Mouse (Mus musculus): ENCODE measurements around the gene Usp15. TPM values are rescaled to one million over a fixed set of nuclear protein-coding genes. Genes with fewer than 3 reads are reported as not detected.

The Usp15 gene
- polyA plus RNA-seq, 1 experiment from 2014 or later = 59.2 TPM

DNA sequence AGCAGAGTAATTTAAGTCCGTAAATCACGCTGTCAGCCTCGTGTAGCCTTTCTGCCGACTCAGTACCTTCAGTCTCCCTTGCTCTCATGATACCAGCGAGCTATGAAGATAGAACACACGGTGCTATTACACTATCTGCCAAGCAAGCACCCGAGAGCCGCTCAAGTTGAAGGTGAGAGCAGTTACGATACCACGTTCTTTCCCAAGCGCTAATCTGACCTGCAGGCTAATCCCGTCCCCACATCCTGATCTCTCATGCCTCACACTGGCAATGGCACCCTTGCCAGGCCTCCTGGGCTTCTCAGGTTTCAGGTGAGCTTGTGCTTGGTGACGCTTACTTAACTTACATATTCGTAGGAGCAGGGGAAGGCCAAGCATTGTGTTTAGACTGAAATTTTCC lies 79.9 kb downstream of the Usp15 start:
- no peaks in the 10 kb centered on the region for H3K9me3 ChIP-seq (replicated peaks; ENCODE audit: low read length)
- no peak overlapping the region for H3K27ac ChIP-seq
- ATAC-seq (replicated peaks; ENCODE audit: low FRiP score, low read depth) (no peak), DNase-seq (ENCODE audit: low spot score) (no peak)
- no peak overlapping the region for H3K4me2 ChIP-seq (ENCODE audit: low read length)
- no peak overlapping the region for H3K9ac ChIP-seq (ENCODE audit: low read depth, low read length)
- H3K4me3 ChIP-seq (replicated peaks; ENCODE audit: low read depth, low read length) = no peak overlapping the region
- H3K36me3 ChIP-seq (ENCODE audit: insufficient read depth, low read length) = peaks cover 56% of the 10 kb centered on the region
- WGBS = 67% methylated on average over 14 of the region's 14 CpGs
- H3K4me1 ChIP-seq (replicated peaks; ENCODE audit: insufficient read depth, low read length) = no peaks in the 10 kb centered on the region
- H3K27me3 ChIP-seq (ENCODE audit: insufficient read depth, low read length) = no peaks in the 10 kb centered on the region
- TF ChIP-seq CTCF (IDR thresholded peaks at IDR 0.05; ENCODE audit: low read depth) = no peak

DNA sequence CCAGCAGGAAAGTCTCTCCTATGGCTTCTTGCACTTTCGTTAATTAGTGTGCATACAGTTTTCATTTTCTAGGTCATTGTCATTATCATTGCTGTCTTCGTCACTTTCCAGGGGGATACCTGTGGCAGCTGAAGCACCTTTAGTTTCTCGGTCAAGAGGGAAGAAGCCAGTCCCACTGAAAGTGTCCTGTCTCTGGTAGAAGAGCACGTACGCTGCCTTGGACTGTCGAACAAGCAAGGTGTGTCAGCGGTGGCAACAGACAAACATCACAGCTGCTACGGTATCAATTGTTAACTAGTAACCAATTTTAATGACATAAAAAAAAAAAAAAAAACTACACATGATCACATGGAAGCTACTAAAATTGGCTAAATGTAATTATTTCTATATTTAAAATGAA lies 83.3 kb downstream of the Usp15 start:
- Histone ChIP-seq H3K9ac (ENCODE audit: low read depth, low read length) (no peak overlapping the region), H3K4me2 (ENCODE audit: low read length) (no peak overlapping the region), H3K27me3 (ENCODE audit: insufficient read depth, low read length) (no peaks in the 10 kb centered on the region), H3K4me3 (replicated peaks; ENCODE audit: low read depth, low read length) (no peak overlapping the region), H3K9me3 (replicated peaks; ENCODE audit: low read length) (no peaks in the 10 kb centered on the region), H3K4me1 (replicated peaks; ENCODE audit: insufficient read depth, low read length) (no peaks in the 10 kb centered on the region), H3K27ac (no peak overlapping the region), H3K36me3 (ENCODE audit: insufficient read depth, low read length) (peaks cover 40% of the 10 kb centered on the region)
- ATAC-seq (replicated peaks; ENCODE audit: low FRiP score, low read depth) (no peak), DNase-seq (ENCODE audit: low spot score) (no peak)
- WGBS = 92% methylated on average over 8 of the region's 8 CpGs
- no peak for TF ChIP-seq CTCF (IDR thresholded peaks at IDR 0.05; ENCODE audit: low read depth)

DNA sequence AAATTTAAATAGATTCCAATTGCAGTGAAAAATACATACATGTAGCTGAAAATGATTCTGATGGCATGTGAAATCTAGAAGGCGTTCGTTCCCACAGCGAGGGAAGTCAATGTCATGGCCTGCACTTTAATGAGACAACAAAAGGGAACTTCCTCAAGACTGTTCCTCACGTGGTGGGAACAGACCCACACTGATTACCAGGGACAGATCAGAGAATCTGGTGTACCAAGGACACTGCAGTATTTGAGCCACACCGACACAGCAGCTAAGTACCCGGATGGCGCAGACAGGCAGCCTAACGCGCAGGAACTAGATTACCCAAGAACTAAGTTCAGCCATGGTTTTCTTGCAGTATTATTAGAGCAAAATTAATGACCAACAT lies 84.0 kb downstream of the Usp15 start:
- no peak for ATAC-seq (replicated peaks; ENCODE audit: low FRiP score, low read depth)
- Histone ChIP-seq H3K27me3 (ENCODE audit: insufficient read depth, low read length) (no peaks in the 10 kb centered on the region), H3K4me3 (replicated peaks; ENCODE audit: low read depth, low read length) (no peak overlapping the region), H3K4me1 (replicated peaks; ENCODE audit: insufficient read depth, low read length) (no peaks in the 10 kb centered on the region), H3K9ac (ENCODE audit: low read depth, low read length) (no peak overlapping the region), H3K4me2 (ENCODE audit: low read length) (no peak overlapping the region), H3K36me3 (ENCODE audit: insufficient read depth, low read length) (peaks cover 34% of the 10 kb centered on the region), H3K9me3 (replicated peaks; ENCODE audit: low read length) (no peaks in the 10 kb centered on the region), H3K27ac (no peak overlapping the region)
- WGBS = 90% methylated on average over 9 of the region's 9 CpGs
- no peak for TF ChIP-seq CTCF (IDR thresholded peaks at IDR 0.05; ENCODE audit: low read depth)
- DNase-seq (ENCODE audit: low spot score) = no peak

DNA sequence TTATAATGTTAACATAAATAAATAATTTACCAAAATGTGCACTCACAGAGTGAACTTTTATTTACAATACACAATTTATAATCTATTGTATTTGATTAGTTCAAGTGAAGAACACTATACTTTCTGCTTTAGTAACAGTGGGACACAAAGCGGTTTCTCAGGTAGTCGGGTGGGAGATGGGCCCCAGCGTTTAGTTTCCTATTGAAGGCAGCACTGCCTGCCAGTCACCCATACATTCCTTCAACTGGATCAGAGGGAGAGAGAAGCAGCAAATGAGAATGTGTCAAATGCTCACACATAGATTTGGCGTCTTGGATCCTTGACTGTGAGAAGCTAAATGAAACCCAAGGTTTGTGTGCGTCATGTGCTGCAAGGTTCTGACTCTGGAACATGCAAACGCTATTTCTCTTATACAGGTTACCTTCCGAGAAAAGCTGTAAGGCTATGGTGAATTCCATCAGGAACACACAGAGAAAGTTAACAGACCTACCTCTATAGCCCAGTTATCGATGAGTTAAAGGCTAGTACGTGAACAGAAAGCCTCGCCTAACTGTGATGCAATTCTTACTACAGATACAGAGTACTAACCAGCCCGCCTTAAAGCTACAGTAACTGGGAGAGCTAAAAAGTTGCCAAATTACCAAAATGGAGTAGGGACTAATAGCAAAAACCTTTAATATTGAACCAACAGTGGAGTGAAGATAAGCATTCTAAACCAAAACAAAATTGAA lies 84.6 kb downstream of the Usp15 start:
- Histone ChIP-seq H3K36me3 (ENCODE audit: insufficient read depth, low read length) (peaks cover 30% of the 10 kb centered on the region), H3K4me2 (ENCODE audit: low read length) (no peak overlapping the region), H3K4me1 (replicated peaks; ENCODE audit: insufficient read depth, low read length) (no peaks in the 10 kb centered on the region), H3K9ac (ENCODE audit: low read depth, low read length) (no peak overlapping the region), H3K27ac (no peak overlapping the region), H3K9me3 (replicated peaks; ENCODE audit: low read length) (no peaks in the 10 kb centered on the region), H3K4me3 (replicated peaks; ENCODE audit: low read depth, low read length) (no peak overlapping the region), H3K27me3 (ENCODE audit: insufficient read depth, low read length) (no peaks in the 10 kb centered on the region)
- 89% methylated on average over 11 of the region's 11 CpGs for WGBS
- TF ChIP-seq CTCF (IDR thresholded peaks at IDR 0.05; ENCODE audit: low read depth) = no peak
- DNase-seq (ENCODE audit: low spot score) (no peak), ATAC-seq (replicated peaks; ENCODE audit: low FRiP score, low read depth) (no peak)

DNA sequence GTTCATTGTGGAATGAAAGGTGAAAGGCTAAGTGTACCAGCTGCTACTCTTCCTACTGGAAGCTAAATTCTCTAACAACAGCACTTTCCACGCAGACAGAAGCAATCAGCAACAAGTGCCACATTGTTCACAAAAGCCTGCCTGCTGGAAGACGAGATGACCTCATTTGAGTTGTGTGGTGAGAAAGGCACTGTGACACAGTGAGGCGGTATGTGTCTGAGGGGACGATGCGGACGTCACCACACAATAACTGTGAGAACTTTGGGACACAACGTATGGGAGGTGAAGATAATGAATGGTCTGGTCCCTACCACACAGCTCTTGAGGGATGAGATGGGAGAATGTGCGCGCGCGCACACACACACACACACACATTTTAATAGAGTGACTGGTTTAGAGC lies 86.2 kb downstream of the Usp15 start:
- no peak overlapping the region for H3K27ac ChIP-seq
- 0 out of 2 replicates have a peak, but pooled peaks cover 5% of the 10 kb centered on the region for H3K4me1 ChIP-seq (replicated peaks; ENCODE audit: insufficient read depth, low read length)
- H3K9ac ChIP-seq (ENCODE audit: low read depth, low read length) = no peak overlapping the region
- no peak for TF ChIP-seq CTCF (IDR thresholded peaks at IDR 0.05; ENCODE audit: low read depth)
- H3K36me3 ChIP-seq (ENCODE audit: insufficient read depth, low read length) = peaks cover 15% of the 10 kb centered on the region
- 91% methylated on average over 11 of the region's 11 CpGs for WGBS
- H3K27me3 ChIP-seq (ENCODE audit: insufficient read depth, low read length) = no peaks in the 10 kb centered on the region
- no peak overlapping the region for H3K4me2 ChIP-seq (ENCODE audit: low read length)
- H3K9me3 ChIP-seq (replicated peaks; ENCODE audit: low read length) = no peaks in the 10 kb centered on the region
- H3K4me3 ChIP-seq (replicated peaks; ENCODE audit: low read depth, low read length) = no peak overlapping the region
- ATAC-seq (replicated peaks; ENCODE audit: low FRiP score, low read depth) (no peak), DNase-seq (ENCODE audit: low spot score) (no peak)

DNA sequence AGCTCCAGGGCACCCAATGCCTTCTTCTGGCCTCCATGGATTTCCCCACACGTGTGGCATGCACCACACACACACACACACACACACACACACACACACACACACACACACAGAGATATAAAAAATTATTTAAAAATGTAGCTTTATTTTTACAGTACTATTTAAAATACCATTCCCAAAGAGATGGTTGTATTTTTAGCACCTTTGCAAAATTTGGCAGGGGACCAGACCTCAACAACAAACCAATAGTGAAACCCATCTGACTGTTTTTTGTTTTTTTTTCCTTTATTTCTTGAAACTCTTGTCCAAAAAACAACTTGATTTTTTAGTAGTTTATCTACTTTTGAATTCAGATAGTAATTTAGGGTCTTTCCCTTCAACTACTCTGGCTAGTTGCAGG lies 88.3 kb downstream of the Usp15 start:
- H3K27me3 ChIP-seq (ENCODE audit: insufficient read depth, low read length) = no peaks in the 10 kb centered on the region
- ATAC-seq (replicated peaks; ENCODE audit: low FRiP score, low read depth) (no peak), DNase-seq (ENCODE audit: low spot score) (no peak)
- 0 out of 2 replicates have a peak, but pooled peaks cover 5% of the 10 kb centered on the region for H3K4me1 ChIP-seq (replicated peaks; ENCODE audit: insufficient read depth, low read length)
- H3K9ac ChIP-seq (ENCODE audit: low read depth, low read length) = no peak overlapping the region
- H3K4me2 ChIP-seq (ENCODE audit: low read length) = no peak overlapping the region
- WGBS = 60% methylated on average over 1 of the region's 1 CpGs
- H3K36me3 ChIP-seq (ENCODE audit: insufficient read depth, low read length) = 0 out of 2 replicates have a peak, but pooled peaks cover 4% of the 10 kb centered on the region
- H3K4me3 ChIP-seq (replicated peaks; ENCODE audit: low read depth, low read length) = no peak overlapping the region
- TF ChIP-seq CTCF (IDR thresholded peaks at IDR 0.05; ENCODE audit: low read depth) = no peak
- H3K27ac ChIP-seq = no peak overlapping the region
- no peaks in the 10 kb centered on the region for H3K9me3 ChIP-seq (replicated peaks; ENCODE audit: low read length)
